Mouse (Mus musculus): Measurements from ENCODE around the gene Neurog1. TPM values are rescaled to one million over a fixed set of nuclear protein-coding genes. Genes with fewer than 3 reads are reported as not detected.

Gene Neurog1
- 2.3 and 2.6 TPM in 2 replicates for polyA plus RNA-seq (2015; fragmentation: Nextera tagmentation; extraction: Ambion mirVana)

DNA sequence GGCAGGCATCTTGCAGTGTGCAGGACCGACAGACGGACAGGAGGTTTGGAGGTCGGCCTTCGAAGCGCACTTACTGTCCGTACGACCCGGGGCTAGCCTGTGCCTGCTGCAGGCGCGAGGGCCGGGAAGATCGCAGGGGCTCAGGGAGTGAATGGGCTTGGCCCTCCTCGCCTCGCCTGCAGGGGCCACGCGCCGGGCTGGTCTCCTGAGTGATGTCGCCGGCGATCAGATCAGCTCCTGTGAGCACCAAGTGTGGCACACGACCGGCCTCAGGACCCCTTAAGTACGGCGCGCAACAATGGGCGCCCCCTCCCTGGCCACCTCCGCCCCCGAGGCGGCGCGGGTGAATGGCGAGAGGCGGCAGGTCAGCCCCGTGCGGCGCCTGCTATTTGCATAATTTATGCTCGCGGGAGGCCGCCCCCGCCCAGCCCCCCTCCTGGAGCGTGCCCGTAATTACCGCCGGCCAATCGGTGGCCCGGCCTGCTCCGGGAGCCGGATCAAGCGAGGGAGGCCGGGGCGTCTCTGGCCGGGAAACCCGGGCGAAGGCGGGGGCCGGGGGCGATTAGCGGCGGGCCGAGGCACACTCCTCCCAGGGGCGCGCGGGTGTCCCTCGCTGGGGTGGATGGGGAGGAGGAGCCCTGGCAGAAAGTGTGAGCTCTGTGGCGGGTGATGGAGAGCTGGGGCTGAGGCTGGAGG, at the start of gene Neurog1:
Neurog1 (minus strand) TSS at position 240 of the 696 bp plus-strand sequence.
- Histone ChIP-seq H3K9ac (replicated peaks; ENCODE audit: low read depth, low read length) (peak within 1 kb of the TSS; percentile 33; the same call in 1 of the 2 replicates), H3K4me1 (replicated peaks; ENCODE audit: control insufficient read depth, insufficient read depth, low read length) (peaks cover 22% of the 10 kb centered on the region), H3K27me3 (replicated peaks; ENCODE audit: control insufficient read depth, insufficient read depth, low read length) (peaks cover 87% of the 10 kb centered on the region), H3K9me3 (ENCODE audit: control insufficient read depth, low read length) (no peaks in the 10 kb centered on the region), H3K4me2 (ENCODE audit: low read length) (peak within 1 kb of the TSS; percentile 75), H3K36me3 (ENCODE audit: control insufficient read depth, insufficient read depth) (no peaks in the 10 kb centered on the region), H3K27ac (ENCODE audit: low read length) (no peak within 1 kb of the TSS), H3K4me3 (replicated peaks; ENCODE audit: low read length) (peak within 1 kb of the TSS; percentile 43)
- peak; percentile 77 for ATAC-seq
- WGBS = 1% methylated on average over 63 of the region's 65 CpGs

GRCm38 (mm10) chr13:56299336-56299735, 47.4 kb upstream of the Neurog1 start:
- Histone ChIP-seq H3K9ac (replicated peaks; ENCODE audit: low read depth, low read length) (no peak overlapping the region), H3K4me3 (replicated peaks; ENCODE audit: low read length) (no peak overlapping the region), H3K4me1 (replicated peaks; ENCODE audit: control insufficient read depth, insufficient read depth, low read length) (peaks cover 22% of the 10 kb centered on the region), H3K4me2 (ENCODE audit: low read length) (no peak overlapping the region), H3K9me3 (ENCODE audit: control insufficient read depth, low read length) (no peaks in the 10 kb centered on the region), H3K27ac (ENCODE audit: low read length) (no peak overlapping the region), H3K27me3 (replicated peaks; ENCODE audit: control insufficient read depth, insufficient read depth, low read length) (peaks cover 33% of the 10 kb centered on the region), H3K36me3 (ENCODE audit: control insufficient read depth, insufficient read depth) (no peaks in the 10 kb centered on the region)
- ATAC-seq = no peak
- WGBS = 93% methylated on average over 11 of the region's 11 CpGs

DNA sequence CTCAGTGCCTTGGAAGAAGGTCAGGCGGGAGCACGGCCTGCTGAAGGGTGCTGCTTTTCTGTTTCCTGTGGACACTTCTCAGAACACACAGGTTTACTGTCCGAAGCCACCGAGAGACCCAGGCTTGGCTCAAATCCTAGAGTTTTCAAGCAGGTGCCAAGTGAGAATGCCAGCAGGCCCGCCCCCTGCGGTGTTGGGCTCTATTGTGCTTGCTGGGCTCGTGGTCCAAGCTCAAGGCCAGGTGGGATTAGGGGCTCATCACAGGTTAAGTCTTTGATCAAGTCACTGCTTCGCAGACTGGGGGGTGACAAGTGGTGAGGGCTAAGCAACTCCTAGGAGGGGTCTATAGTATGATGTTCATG, 44.7 kb upstream of the Neurog1 start:
- H3K4me2 ChIP-seq (ENCODE audit: low read length) = peak overlapping the region; percentile 74
- peak overlapping the region; percentile 55; the same call in 1 of the 2 replicates for H3K9ac ChIP-seq (replicated peaks; ENCODE audit: low read depth, low read length)
- 2% methylated on average over 8 of the region's 8 CpGs for WGBS
- peak overlapping the region; percentile 46 for H3K4me3 ChIP-seq (replicated peaks; ENCODE audit: low read length)
- H3K9me3 ChIP-seq (ENCODE audit: control insufficient read depth, low read length) = no peaks in the 10 kb centered on the region
- no peak overlapping the region for H3K27ac ChIP-seq (ENCODE audit: low read length)
- no peaks in the 10 kb centered on the region for H3K36me3 ChIP-seq (ENCODE audit: control insufficient read depth, insufficient read depth)
- ATAC-seq = no peak
- peaks cover 52% of the 10 kb centered on the region for H3K27me3 ChIP-seq (replicated peaks; ENCODE audit: control insufficient read depth, insufficient read depth, low read length)
- H3K4me1 ChIP-seq (replicated peaks; ENCODE audit: control insufficient read depth, insufficient read depth, low read length) = peaks cover 22% of the 10 kb centered on the region

GRCm38 (mm10) chr13:56295943-56296658, 44.1 kb upstream of the Neurog1 start, which contains the start of gene Cxcl14:
TSS of gene Cxcl14 (minus strand) at chr13:56296551.
- Histone ChIP-seq H3K36me3 (ENCODE audit: control insufficient read depth, insufficient read depth) (no peaks in the 10 kb centered on the region), H3K4me1 (replicated peaks; ENCODE audit: control insufficient read depth, insufficient read depth, low read length) (peaks cover 22% of the 10 kb centered on the region), H3K9me3 (ENCODE audit: control insufficient read depth, low read length) (no peaks in the 10 kb centered on the region), H3K4me2 (ENCODE audit: low read length) (peak within 1 kb of the TSS; percentile 74), H3K27ac (ENCODE audit: low read length) (no peak within 1 kb of the TSS), H3K27me3 (replicated peaks; ENCODE audit: control insufficient read depth, insufficient read depth, low read length) (peaks cover 52% of the 10 kb centered on the region), H3K4me3 (replicated peaks; ENCODE audit: low read length) (peak within 1 kb of the TSS; percentile 46), H3K9ac (replicated peaks; ENCODE audit: low read depth, low read length) (peak within 1 kb of the TSS; percentile 55)
- WGBS = 0% methylated on average over 75 of the region's 76 CpGs
- ATAC-seq = peak; percentile 81

- H3K27me3 ChIP-seq (replicated peaks; ENCODE audit: control insufficient read depth, insufficient read depth, low read length) = peaks cover 52% of the 10 kb centered on the region
- 4% methylated on average over 13 of the region's 13 CpGs for WGBS
- peak overlapping the region; percentile 74 for H3K4me2 ChIP-seq (ENCODE audit: low read length)
Measured at GRCm38 (mm10) chr13:56295586-56295942, 43.6 kb upstream of the Neurog1 start.

GRCm38 (mm10) chr13:56294908-56295307, 42.9 kb upstream of the Neurog1 start:
- no peaks in the 10 kb centered on the region for H3K9me3 ChIP-seq (ENCODE audit: control insufficient read depth, low read length)
- peak overlapping the region; percentile 74; the same call in 1 of the 2 replicates for H3K4me2 ChIP-seq (ENCODE audit: low read length)
- no peak overlapping the region for H3K27ac ChIP-seq (ENCODE audit: low read length)
- peaks cover 22% of the 10 kb centered on the region for H3K4me1 ChIP-seq (replicated peaks; ENCODE audit: control insufficient read depth, insufficient read depth, low read length)
- peak overlapping the region; percentile 46 for H3K4me3 ChIP-seq (replicated peaks; ENCODE audit: low read length)
- H3K36me3 ChIP-seq (ENCODE audit: control insufficient read depth, insufficient read depth) = no peaks in the 10 kb centered on the region
- peaks cover 52% of the 10 kb centered on the region for H3K27me3 ChIP-seq (replicated peaks; ENCODE audit: control insufficient read depth, insufficient read depth, low read length)
- no peak for ATAC-seq
- no peak overlapping the region for H3K9ac ChIP-seq (replicated peaks; ENCODE audit: low read depth, low read length)
- 5% methylated on average over 10 of the region's 10 CpGs for WGBS

More at GRCm38 (mm10) chr13:56295586-56295942, 43.6 kb upstream of the Neurog1 start:
- no peak for ATAC-seq
- Histone ChIP-seq H3K9me3 (ENCODE audit: control insufficient read depth, low read length) (no peaks in the 10 kb centered on the region), H3K9ac (replicated peaks; ENCODE audit: low read depth, low read length) (peak overlapping the region; percentile 55), H3K4me1 (replicated peaks; ENCODE audit: control insufficient read depth, insufficient read depth, low read length) (peaks cover 22% of the 10 kb centered on the region), H3K27ac (ENCODE audit: low read length) (no peak overlapping the region), H3K36me3 (ENCODE audit: control insufficient read depth, insufficient read depth) (no peaks in the 10 kb centered on the region), H3K4me3 (replicated peaks; ENCODE audit: low read length) (peak overlapping the region; percentile 46)

DNA sequence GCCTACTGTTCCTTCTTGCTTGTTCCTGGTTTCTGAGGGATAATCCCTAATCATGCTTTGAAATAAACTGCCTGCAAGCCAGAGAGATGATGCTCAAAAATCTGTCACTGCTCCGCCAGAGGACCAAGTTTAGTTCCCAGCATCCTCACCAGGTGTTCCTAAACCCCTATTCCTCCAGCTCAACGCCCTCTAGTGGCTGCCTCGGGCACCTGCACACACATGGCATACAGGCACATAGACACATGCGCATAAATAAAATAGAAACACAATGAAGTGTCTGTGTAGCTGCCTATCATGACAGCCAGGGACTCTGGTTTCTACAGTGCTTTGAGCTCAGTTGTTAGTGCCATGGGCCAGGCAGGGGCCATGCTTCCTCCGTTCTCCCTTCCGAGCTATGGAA, 38.0 kb upstream of the Neurog1 start:
- no peak overlapping the region for H3K27ac ChIP-seq (ENCODE audit: low read length)
- H3K36me3 ChIP-seq (ENCODE audit: control insufficient read depth, insufficient read depth) = no peaks in the 10 kb centered on the region
- H3K4me2 ChIP-seq (ENCODE audit: low read length) = no peak overlapping the region
- no peak overlapping the region for H3K4me3 ChIP-seq (replicated peaks; ENCODE audit: low read length)
- 76% methylated on average over 6 of the region's 6 CpGs for WGBS
- H3K4me1 ChIP-seq (replicated peaks; ENCODE audit: control insufficient read depth, insufficient read depth, low read length) = peaks cover 9% of the 10 kb centered on the region
- H3K27me3 ChIP-seq (replicated peaks; ENCODE audit: control insufficient read depth, insufficient read depth, low read length) = peaks cover 26% of the 10 kb centered on the region
- H3K9me3 ChIP-seq (ENCODE audit: control insufficient read depth, low read length) = no peaks in the 10 kb centered on the region
- no peak for ATAC-seq
- no peak overlapping the region for H3K9ac ChIP-seq (replicated peaks; ENCODE audit: low read depth, low read length)

DNA sequence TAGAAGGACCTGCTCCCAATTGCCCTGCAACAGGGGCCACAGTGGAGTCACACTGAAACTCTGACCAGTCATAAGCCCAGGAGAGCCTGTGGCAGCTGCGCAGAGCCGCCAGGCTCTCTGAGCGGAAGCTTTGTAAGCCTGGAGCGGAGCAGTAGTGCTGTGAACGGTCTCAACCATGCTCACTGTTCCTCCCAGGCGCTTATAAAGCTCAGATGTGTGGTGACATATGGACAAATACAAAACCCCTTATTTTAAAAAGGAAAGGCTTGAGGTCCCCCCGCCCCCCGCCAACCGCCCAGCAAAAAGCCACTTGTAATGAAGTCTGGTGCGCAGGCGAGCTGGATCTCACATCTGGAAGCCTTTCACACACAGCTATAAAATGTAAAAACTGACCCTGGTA, 37.3 kb upstream of the Neurog1 start:
- H3K9me3 ChIP-seq (ENCODE audit: control insufficient read depth, low read length) = no peaks in the 10 kb centered on the region
- no peak overlapping the region for H3K4me2 ChIP-seq (ENCODE audit: low read length)
- no peaks in the 10 kb centered on the region for H3K36me3 ChIP-seq (ENCODE audit: control insufficient read depth, insufficient read depth)
- no peak for ATAC-seq
- H3K4me1 ChIP-seq (replicated peaks; ENCODE audit: control insufficient read depth, insufficient read depth, low read length) = peaks cover 6% of the 10 kb centered on the region; the same call in 1 of the 2 replicates
- no peak overlapping the region for H3K9ac ChIP-seq (replicated peaks; ENCODE audit: low read depth, low read length)
- 54% methylated on average over 11 of the region's 11 CpGs for WGBS
- H3K27ac ChIP-seq (ENCODE audit: low read length) = no peak overlapping the region
- H3K4me3 ChIP-seq (replicated peaks; ENCODE audit: low read length) = no peak overlapping the region
- H3K27me3 ChIP-seq (replicated peaks; ENCODE audit: control insufficient read depth, insufficient read depth, low read length) = peaks cover 18% of the 10 kb centered on the region

GRCm38 (mm10) chr13:56288601-56289000, 36.6 kb upstream of the Neurog1 start:
- 25% methylated on average over 4 of the region's 4 CpGs for WGBS
- ATAC-seq = no peak
- Histone ChIP-seq H3K27me3 (replicated peaks; ENCODE audit: control insufficient read depth, insufficient read depth, low read length) (peaks cover 12% of the 10 kb centered on the region), H3K9ac (replicated peaks; ENCODE audit: low read depth, low read length) (no peak overlapping the region), H3K36me3 (ENCODE audit: control insufficient read depth, insufficient read depth) (no peaks in the 10 kb centered on the region), H3K4me2 (ENCODE audit: low read length) (no peak overlapping the region), H3K4me3 (replicated peaks; ENCODE audit: low read length) (no peak overlapping the region), H3K27ac (ENCODE audit: low read length) (no peak overlapping the region), H3K9me3 (ENCODE audit: control insufficient read depth, low read length) (no peaks in the 10 kb centered on the region), H3K4me1 (replicated peaks; ENCODE audit: control insufficient read depth, insufficient read depth, low read length) (peaks cover 6% of the 10 kb centered on the region; the same call in 1 of the 2 replicates)
